Mouse (Mus musculus): ENCODE data around the gene Sorcs2. TPM values are rescaled to one million over a fixed set of nuclear protein-coding genes. Genes with fewer than 3 reads are reported as not detected.

Sorcs2 gene
- polyA plus RNA-seq, 1 experiment from 2014 or later, result 9.0 TPM

DNA sequence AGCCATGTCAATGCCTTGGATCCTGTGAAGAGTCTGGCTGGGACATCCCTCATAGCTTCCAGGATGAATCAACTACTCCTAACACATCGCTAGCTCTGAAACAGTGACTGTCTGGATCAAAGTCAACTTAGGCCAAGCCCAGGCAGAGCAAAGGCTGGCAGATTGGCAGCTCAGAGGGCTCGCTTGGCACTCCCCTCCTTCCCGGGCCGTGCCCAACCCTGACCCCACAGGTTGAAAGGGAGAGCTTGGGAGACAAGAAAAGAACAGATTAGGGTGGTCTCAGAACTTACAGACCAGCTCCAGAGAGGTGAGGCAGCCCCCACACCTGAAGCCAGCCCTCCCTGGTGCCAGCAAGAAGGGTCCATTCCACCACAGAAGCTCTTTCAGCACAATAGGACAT is 14.5 kb downstream of the Sorcs2 start:
- no peaks in the 10 kb centered on the region for H3K9me3 ChIP-seq (replicated peaks)
- H3K36me3 ChIP-seq, result no peaks in the 10 kb centered on the region
- DNase-seq (ENCODE audit: low spot score), result no peak
- no peak overlapping the region for H3K4me3 ChIP-seq
- 89% methylated on average over 4 of the region's 4 CpGs for WGBS
- peaks cover 61% of the 10 kb centered on the region for H3K27me3 ChIP-seq (ENCODE audit: low read depth, poor library complexity, severe bottlenecking)
- H3K27ac ChIP-seq (replicated peaks), result peak overlapping the region; percentile 63; the same call in 1 of the 2 replicates
- H3K4me1 ChIP-seq, result peaks cover 56% of the 10 kb centered on the region

GRCm38 (mm10) chr5:36382721-36383120 is 15.2 kb downstream of the Sorcs2 start:
- H3K9me3 ChIP-seq (replicated peaks), result no peaks in the 10 kb centered on the region
- peaks cover 58% of the 10 kb centered on the region for H3K4me1 ChIP-seq
- peaks cover 61% of the 10 kb centered on the region for H3K27me3 ChIP-seq (ENCODE audit: low read depth, poor library complexity, severe bottlenecking)
- DNase-seq (ENCODE audit: low spot score), result no peak
- no peak overlapping the region for H3K4me3 ChIP-seq
- 0 out of 2 replicates have a peak overlapping the region, but pooled peaks have one; percentile 63 for H3K27ac ChIP-seq (replicated peaks)
- H3K36me3 ChIP-seq, result no peaks in the 10 kb centered on the region
- 66% methylated on average over 4 of the region's 4 CpGs for WGBS

DNA sequence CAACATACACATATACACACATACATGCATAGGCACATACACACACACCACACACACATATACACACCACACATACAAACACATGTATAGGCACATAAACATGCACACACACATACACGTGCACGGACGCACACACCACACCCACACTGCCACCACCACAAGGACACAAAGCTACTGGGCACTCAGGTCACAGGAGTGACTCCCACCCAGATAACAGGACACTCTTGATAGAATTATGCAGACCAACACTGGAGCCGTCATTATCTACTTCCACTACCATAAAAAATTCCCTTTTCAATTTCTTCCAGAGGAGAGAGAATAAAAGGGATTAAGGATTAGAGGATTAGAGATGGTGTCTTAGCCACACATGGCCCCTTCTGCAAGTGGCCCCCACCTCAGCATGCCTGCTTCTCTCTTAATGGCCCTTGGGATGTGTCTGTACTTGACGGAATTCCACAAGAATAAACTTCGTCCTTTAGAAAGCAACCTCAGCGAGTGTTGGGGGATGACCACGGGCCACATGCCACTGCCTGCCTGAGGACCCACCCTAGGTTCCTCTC is 15.7 kb downstream of the Sorcs2 start:
- no peaks in the 10 kb centered on the region for H3K9me3 ChIP-seq (replicated peaks)
- H3K36me3 ChIP-seq, result no peaks in the 10 kb centered on the region
- H3K27me3 ChIP-seq (ENCODE audit: low read depth, poor library complexity, severe bottlenecking), result peaks cover 61% of the 10 kb centered on the region
- peaks cover 61% of the 10 kb centered on the region for H3K4me1 ChIP-seq
- no peak overlapping the region for H3K4me3 ChIP-seq
- 0 out of 2 replicates have a peak overlapping the region, but pooled peaks have one; percentile 63 for H3K27ac ChIP-seq (replicated peaks)
- DNase-seq (ENCODE audit: low spot score), result peak; percentile 23
- WGBS, result 38% methylated on average over 8 of the region's 8 CpGs

GRCm38 (mm10) chr5:36379938-36380511 is 17.9 kb downstream of the Sorcs2 start:
- Histone ChIP-seq H3K27ac (replicated peaks) (0 out of 2 replicates have a peak overlapping the region, but pooled peaks have one; percentile 17), H3K4me3 (no peak overlapping the region), H3K4me1 (peaks cover 57% of the 10 kb centered on the region), H3K36me3 (no peaks in the 10 kb centered on the region), H3K27me3 (ENCODE audit: low read depth, poor library complexity, severe bottlenecking) (peaks cover 54% of the 10 kb centered on the region), H3K9me3 (replicated peaks) (no peaks in the 10 kb centered on the region)
- DNase-seq (ENCODE audit: low spot score), result no peak
- 81% methylated on average over 6 of the region's 6 CpGs for WGBS

DNA sequence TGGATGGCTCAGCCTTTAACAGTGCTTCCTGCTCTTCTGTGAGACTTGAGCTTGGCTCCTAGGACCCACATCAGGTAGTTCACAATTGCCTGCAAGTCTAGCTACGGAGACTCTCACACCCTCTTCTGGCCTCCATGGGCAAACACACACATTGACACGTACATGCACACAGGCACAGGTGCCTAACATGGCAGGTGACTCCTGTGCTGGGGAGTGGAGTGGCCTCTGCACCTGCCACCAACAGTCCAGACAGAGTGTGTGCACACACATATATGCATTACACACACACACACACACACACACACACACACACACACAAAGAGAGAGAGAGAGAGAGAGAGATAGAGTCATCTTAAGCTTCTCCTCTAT is 19.6 kb downstream of the Sorcs2 start:
- Histone ChIP-seq H3K4me3 (no peak overlapping the region), H3K27ac (replicated peaks) (no peak overlapping the region), H3K36me3 (no peaks in the 10 kb centered on the region), H3K27me3 (ENCODE audit: low read depth, poor library complexity, severe bottlenecking) (peaks cover 37% of the 10 kb centered on the region), H3K9me3 (replicated peaks) (no peaks in the 10 kb centered on the region), H3K4me1 (peaks cover 56% of the 10 kb centered on the region)
- DNase-seq (ENCODE audit: low spot score), result no peak
- 93% methylated on average over 2 of the region's 2 CpGs for WGBS

DNA sequence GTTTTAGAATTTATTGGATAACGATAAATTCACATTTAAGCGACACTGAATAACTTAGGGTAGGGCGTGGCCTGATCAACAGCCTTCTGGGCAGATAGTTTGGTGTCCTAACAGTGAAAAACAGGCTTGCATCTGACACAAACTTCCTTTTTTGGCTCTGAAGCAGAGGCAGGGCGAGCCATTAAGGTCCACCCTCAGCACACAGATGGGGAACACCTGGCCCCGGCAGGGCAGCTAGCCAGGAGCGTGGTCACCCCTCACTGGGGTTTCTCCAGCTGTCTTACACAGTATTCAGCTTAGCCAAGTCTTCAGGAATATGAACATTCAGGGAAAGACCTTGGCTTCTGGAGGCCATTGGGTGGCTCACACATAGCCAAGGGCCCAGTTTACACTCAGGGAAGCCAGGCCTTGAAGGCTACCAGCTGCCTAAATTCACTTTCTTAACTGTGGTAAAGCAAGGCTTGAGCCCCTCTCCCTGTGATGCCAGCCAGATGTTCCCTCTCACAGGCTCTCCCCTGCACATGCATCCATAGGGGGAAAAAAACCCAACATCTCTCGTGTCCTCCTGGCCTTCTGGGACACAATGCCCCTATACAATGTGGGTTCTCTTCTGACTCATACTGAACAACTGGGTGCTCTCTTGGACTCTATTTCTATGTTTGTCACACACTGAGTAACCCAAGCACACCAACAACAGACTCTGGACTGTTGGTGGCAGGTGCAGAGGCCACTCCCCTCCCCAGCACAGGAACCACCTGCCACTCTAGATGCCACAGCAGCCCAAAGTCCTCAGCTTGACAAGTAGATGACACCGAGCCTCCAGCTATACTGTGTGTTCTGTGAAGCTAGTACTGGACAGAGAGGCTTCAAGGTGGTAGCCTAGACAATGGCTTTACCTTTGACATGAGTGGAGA is 20.2 kb downstream of the Sorcs2 start:
- H3K9me3 ChIP-seq (replicated peaks), result no peaks in the 10 kb centered on the region
- H3K4me1 ChIP-seq, result peaks cover 56% of the 10 kb centered on the region
- no peaks in the 10 kb centered on the region for H3K36me3 ChIP-seq
- WGBS, result 91% methylated on average over 8 of the region's 8 CpGs
- H3K4me3 ChIP-seq, result no peak overlapping the region
- no peak overlapping the region; the same call in 1 of the 2 replicates for H3K27ac ChIP-seq (replicated peaks)
- peaks cover 30% of the 10 kb centered on the region for H3K27me3 ChIP-seq (ENCODE audit: low read depth, poor library complexity, severe bottlenecking)
- DNase-seq (ENCODE audit: low spot score), result no peak

- Histone ChIP-seq H3K4me1 (peaks cover 53% of the 10 kb centered on the region), H3K36me3 (no peaks in the 10 kb centered on the region), H3K4me3 (no peak overlapping the region), H3K27me3 (ENCODE audit: low read depth, poor library complexity, severe bottlenecking) (peaks cover 21% of the 10 kb centered on the region), H3K27ac (replicated peaks) (no peak overlapping the region), H3K9me3 (replicated peaks) (no peaks in the 10 kb centered on the region)
- 70% methylated on average over 8 of the region's 8 CpGs for WGBS
- no peak for DNase-seq (ENCODE audit: low spot score)
These were observed 22.1 kb downstream of the Sorcs2 start for GRCm38 (mm10) chr5:36375886-36376285.

DNA sequence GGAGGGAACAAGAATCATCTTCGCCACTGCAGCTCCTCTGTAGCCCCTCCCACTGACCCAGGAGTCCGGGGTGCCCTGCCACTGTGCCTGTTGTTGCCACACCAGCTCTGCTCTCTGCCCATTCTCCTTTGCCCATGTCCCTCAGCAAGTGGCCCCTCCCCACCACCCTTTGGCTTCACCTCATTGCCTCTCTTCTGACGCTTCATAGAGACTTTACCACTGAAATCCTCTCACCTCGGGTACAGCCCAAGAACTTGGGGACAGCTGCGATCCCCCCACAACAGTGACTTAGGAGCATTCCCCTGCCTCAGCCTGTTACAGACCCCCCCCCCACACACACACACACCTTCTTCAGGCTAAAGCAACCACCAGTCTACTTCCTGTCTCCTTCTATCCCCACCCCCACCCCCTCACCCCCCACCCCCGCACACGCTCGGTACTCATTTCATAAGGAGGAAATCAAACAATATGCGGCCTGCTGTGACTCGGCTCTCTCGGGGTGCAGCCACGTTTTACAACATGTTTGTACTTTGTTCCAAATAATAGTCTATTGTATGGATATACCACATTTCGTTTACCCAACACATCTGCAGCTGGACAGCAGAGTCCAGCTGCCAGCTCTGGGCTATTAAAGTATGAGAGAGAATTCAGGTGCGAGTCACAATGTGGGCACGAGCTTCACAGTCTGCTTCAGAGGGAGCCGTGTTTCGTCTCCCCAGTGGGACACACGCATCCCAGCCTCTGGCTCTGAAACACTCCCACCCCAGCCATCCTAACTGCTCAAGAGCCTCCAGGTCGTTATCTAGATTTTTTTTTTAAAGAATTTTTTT is 23.5 kb downstream of the Sorcs2 start:
- Histone ChIP-seq H3K27ac (replicated peaks) (peak overlapping the region; percentile 72), H3K9me3 (replicated peaks) (no peaks in the 10 kb centered on the region), H3K36me3 (no peaks in the 10 kb centered on the region), H3K4me1 (peaks cover 56% of the 10 kb centered on the region), H3K27me3 (ENCODE audit: low read depth, poor library complexity, severe bottlenecking) (peaks cover 7% of the 10 kb centered on the region; the same call in 1 of the 2 replicates), H3K4me3 (no peak overlapping the region)
- WGBS, result 71% methylated on average over 19 of the region's 19 CpGs
- no peak for DNase-seq (ENCODE audit: low spot score)

GRCm38 (mm10) chr5:36373246-36373891 is 24.6 kb downstream of the Sorcs2 start:
- 53% methylated on average over 11 of the region's 11 CpGs for WGBS
- Histone ChIP-seq H3K4me1 (peaks cover 67% of the 10 kb centered on the region), H3K36me3 (no peaks in the 10 kb centered on the region), H3K9me3 (replicated peaks) (no peaks in the 10 kb centered on the region), H3K4me3 (no peak overlapping the region), H3K27me3 (ENCODE audit: low read depth, poor library complexity, severe bottlenecking) (0 out of 2 replicates have a peak, but pooled peaks cover under 1% of the 10 kb centered on the region), H3K27ac (replicated peaks) (peak overlapping the region; percentile 72)
- peak; percentile 37 for DNase-seq (ENCODE audit: low spot score)

- 92% methylated on average over 5 of the region's 5 CpGs for WGBS
- Histone ChIP-seq H3K36me3 (no peaks in the 10 kb centered on the region), H3K27me3 (ENCODE audit: low read depth, poor library complexity, severe bottlenecking) (0 out of 2 replicates have a peak, but pooled peaks cover 5% of the 10 kb centered on the region), H3K9me3 (replicated peaks) (no peaks in the 10 kb centered on the region), H3K4me1 (peaks cover 65% of the 10 kb centered on the region), H3K4me3 (no peak overlapping the region), H3K27ac (replicated peaks) (0 out of 2 replicates have a peak overlapping the region, but pooled peaks have one; percentile 9)
- no peak for DNase-seq (ENCODE audit: low spot score)
These were observed 26.2 kb downstream of the Sorcs2 start for GRCm38 (mm10) chr5:36371731-36372130.

DNA sequence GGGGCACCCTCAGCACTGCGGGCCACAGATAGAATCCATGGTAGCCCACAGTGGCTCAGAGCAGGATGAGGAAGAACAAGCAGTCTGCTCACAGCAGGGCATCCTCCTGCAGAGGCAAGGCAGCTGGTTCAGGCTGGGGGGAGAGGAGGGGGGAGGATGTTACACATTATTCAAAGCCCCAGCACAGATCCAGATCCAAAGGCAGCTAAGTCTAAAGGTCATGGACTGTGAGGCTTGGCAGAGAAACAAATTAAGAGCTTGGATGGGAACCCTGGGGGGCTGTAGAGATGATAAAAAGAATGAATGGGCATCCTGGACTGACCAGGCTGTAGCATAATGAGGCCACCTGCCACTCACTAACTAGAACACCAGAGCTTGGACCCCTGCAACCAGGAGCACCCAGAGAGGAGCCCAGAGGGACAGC is 28.7 kb downstream of the Sorcs2 start:
- DNase-seq (ENCODE audit: low spot score), result peak; percentile 40
- Histone ChIP-seq H3K27me3 (ENCODE audit: low read depth, poor library complexity, severe bottlenecking) (0 out of 2 replicates have a peak, but pooled peaks cover 5% of the 10 kb centered on the region), H3K4me3 (no peak overlapping the region), H3K27ac (replicated peaks) (peak overlapping the region; percentile 76), H3K9me3 (replicated peaks) (no peaks in the 10 kb centered on the region), H3K4me1 (peaks cover 65% of the 10 kb centered on the region), H3K36me3 (no peaks in the 10 kb centered on the region)
- 22% methylated on average over 1 of the region's 1 CpGs for WGBS

Measured in midbrain, embryonic 10.5 days (tissue).